Mouse (Mus musculus) kidney, postnatal 0 days (tissue): ENCODE measurements around the gene Tnnc1. TPM values are rescaled to one million over a fixed set of nuclear protein-coding genes. Genes with fewer than 3 reads are reported as not detected.
A peak's percentile ranks its signal among the peaks of the same experiment; 100 is the strongest.

Experiments used
- ATAC-seq: fragments of 200-750 bp; cut with Nextera tagmentation; replicated peaks from 2 replicates; pipeline ENCODE4 v1.8.0; 2017; ENCODE audit warnings: low read depth, moderate number of reproducible peaks, moderate TSS enrichment, moderate library complexity; ENCODE audit not compliant: low FRiP score
- DNase-seq: peaks from one replicate; pipeline ENCODE4 v3.0.0-alpha.2; 2016; ENCODE audit warnings: low spot score
- H3K27ac ChIP-seq: fragments of 300-500 bp; sonication (generic); 2 replicates; pipeline ENCODE4 v1.5.1; 2014; ENCODE audit warnings: mild to moderate bottlenecking
- H3K27me3 ChIP-seq: fragments of 300-500 bp; sonication (generic); 2 replicates; pipeline ENCODE4 v1.6.1; 2014; ENCODE audit warnings: low read length, mixed read lengths; ENCODE audit not compliant: insufficient read depth
- H3K36me3 ChIP-seq: fragments of 300-500 bp; sonication (generic); 2 replicates; pipeline ENCODE4 v1.6.1; 2014; ENCODE audit warnings: low read length, mixed read lengths; ENCODE audit not compliant: insufficient read depth
- H3K4me1 ChIP-seq: fragments of 300-500 bp; sonication (generic); replicated peaks from 2 replicates; pipeline ENCODE4 v1.6.1; 2014; ENCODE audit warnings: antibody characterized with exemption, low read length, mixed read lengths; ENCODE audit not compliant: insufficient read depth
- H3K4me2 ChIP-seq: fragments of 300-500 bp; sonication (generic); 2 replicates; pipeline ENCODE4 v1.6.1; 2014; ENCODE audit warnings: mild to moderate bottlenecking, low read length, moderate library complexity, mixed read lengths
- H3K4me3 ChIP-seq: fragments of 300-500 bp; sonication (generic); replicated peaks from 2 replicates; pipeline ENCODE4 v1.5.1; 2014; ENCODE audit warnings: low read depth, low read length
- H3K9ac ChIP-seq: fragments of 300-500 bp; sonication (generic); 2 replicates; pipeline ENCODE4 v1.6.1; 2014; ENCODE audit warnings: low read depth, low read length
- H3K9me3 ChIP-seq: fragments of 300-500 bp; sonication (generic); replicated peaks from 2 replicates; pipeline ENCODE4 v1.6.1; 2016; ENCODE audit warnings: low read length, inconsistent platforms, mixed read lengths
- CTCF ChIP-seq: IDR thresholded peaks from 2 replicates; pipeline ENCODE4 v1.5.1; 2016; ENCODE audit warnings: antibody characterized with exemption, low read depth, mild to moderate bottlenecking, moderate library complexity
- WGBS: fragments of 180-500 bp; shearing (Covaris S2); extraction: QIAGEN DNeasy Blood & Tissue Kit; methylation state at CpG from one replicate; pipeline ENCODE4 v1.1.7; 2014; 5-methylcytosine and 5-hydroxymethylcytosine counted together
- polyA plus RNA-seq: library from polyadenylated mRNA; unstranded; fragments of >200 nt; fragmentation: Nextera tagmentation; extraction: Ambion mirVana; gene quantifications from 2 replicates; pipeline ENCODE4 v1.2.1, GENCODE M21; 2015

Tnnc1 gene
- polyA plus RNA-seq, 1 experiment from 2014 or later: 0.95 TPM

DNA sequence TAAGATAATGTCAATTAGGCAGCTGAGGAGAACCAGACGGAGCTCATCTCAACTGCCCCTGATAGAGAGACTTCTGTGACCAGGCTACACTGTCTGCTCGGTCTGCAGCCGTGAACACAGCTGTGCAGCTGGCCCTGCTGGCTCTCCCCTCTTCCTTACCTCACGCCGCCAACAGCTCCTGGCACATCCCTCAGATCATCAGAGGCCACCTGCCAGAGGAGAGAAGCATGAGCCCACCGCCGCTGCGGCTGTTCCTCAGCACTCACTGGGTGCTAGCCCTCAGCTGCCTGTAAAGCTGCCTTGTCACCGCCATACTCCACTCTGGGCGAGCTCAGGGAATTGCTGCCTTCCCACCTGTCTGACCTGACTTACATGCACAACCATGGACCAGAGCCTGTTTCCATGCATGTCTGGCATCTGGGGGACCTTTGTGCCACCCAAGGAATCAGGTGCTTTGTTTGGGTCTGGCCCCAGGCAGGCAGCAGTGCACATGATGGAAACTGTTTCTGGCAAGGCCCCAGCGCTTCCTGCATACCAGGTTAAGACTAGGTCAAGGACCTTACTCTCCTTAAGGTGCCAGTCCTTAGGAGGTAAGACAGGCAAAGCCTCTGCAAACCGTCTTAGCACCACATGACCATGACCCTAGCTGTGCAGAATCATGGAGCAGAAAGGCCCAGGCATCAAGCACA lies 28.3 kb upstream of the Tnnc1 start:
- TF ChIP-seq CTCF: no peak
- Histone ChIP-seq H3K27me3 (no peaks in the 10 kb centered on the region), H3K9me3 (no peaks in the 10 kb centered on the region), H3K4me2 (no peak overlapping the region), H3K4me3 (no peak overlapping the region), H3K36me3 (peaks cover 87% of the 10 kb centered on the region), H3K4me1 (no peaks in the 10 kb centered on the region), H3K27ac (no peak overlapping the region), H3K9ac (no peak overlapping the region)
- ATAC-seq (no peak), DNase-seq (no peak)
- 92% methylated on average over 12 of the region's 12 CpGs for WGBS

DNA sequence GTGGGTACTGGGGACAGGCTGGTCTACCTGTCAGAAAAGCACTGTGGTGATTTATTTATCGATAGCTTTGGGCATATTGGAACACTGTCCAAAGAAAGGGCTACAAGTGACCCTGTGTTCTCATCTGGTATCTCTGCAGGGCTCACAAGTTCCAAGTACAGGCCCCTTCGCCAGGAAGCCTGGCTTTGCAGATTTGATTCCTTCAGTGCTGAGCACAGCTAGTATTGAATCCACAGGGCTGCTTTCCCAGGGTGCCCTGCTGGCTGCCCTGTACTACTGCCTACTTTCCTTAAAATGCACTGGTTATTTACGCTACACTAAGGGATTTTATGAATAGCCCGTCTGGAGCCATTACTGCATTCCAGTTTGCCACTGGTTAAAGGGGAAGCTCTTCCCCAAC lies 26.6 kb upstream of the Tnnc1 start:
- H3K4me3 ChIP-seq: no peak overlapping the region
- no peaks in the 10 kb centered on the region for H3K9me3 ChIP-seq
- H3K36me3 ChIP-seq: peaks cover 87% of the 10 kb centered on the region
- TF ChIP-seq CTCF: no peak
- no peak overlapping the region for H3K27ac ChIP-seq
- no peaks in the 10 kb centered on the region for H3K27me3 ChIP-seq
- 76% methylated on average over 4 of the region's 4 CpGs for WGBS
- ATAC-seq: no peak
- no peaks in the 10 kb centered on the region for H3K4me1 ChIP-seq
- no peak overlapping the region for H3K4me2 ChIP-seq
- no peak for DNase-seq
- H3K9ac ChIP-seq: no peak overlapping the region

DNA sequence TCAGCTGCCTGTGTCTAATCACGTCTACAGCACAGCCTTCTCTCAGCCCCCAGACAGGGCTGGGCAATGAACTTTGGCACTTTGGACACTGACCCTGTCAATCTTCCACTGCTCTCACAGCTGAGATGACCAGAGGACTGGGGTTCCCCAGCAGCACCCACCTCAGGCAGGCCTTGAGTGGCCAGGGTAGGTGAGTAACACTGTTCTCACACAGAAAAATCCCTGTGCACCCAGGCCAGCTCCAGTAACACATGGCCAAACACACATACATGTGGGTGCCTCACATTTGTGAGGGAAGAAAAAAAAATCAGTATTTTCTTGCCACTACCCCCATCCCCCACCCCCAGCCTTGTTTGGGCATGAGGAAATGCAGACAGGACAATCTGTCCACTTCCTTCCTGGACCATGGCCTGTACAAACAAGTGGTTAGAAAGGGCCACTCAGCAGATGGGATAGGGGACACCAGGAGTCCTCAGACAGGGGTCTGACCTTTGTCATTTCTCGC lies 25.3 kb upstream of the Tnnc1 start:
- peaks cover 87% of the 10 kb centered on the region for H3K36me3 ChIP-seq
- WGBS: 54% methylated on average over 2 of the region's 2 CpGs
- H3K4me3 ChIP-seq: no peak overlapping the region
- H3K9ac ChIP-seq: no peak overlapping the region
- peak overlapping the region; percentile 60; the same call in 1 of the 2 replicates for H3K27ac ChIP-seq
- no peaks in the 10 kb centered on the region for H3K9me3 ChIP-seq
- no peaks in the 10 kb centered on the region for H3K27me3 ChIP-seq
- no peak overlapping the region for H3K4me2 ChIP-seq
- H3K4me1 ChIP-seq: no peaks in the 10 kb centered on the region
- ATAC-seq: peak; percentile 70
- TF ChIP-seq CTCF: no peak
- no peak for DNase-seq

DNA sequence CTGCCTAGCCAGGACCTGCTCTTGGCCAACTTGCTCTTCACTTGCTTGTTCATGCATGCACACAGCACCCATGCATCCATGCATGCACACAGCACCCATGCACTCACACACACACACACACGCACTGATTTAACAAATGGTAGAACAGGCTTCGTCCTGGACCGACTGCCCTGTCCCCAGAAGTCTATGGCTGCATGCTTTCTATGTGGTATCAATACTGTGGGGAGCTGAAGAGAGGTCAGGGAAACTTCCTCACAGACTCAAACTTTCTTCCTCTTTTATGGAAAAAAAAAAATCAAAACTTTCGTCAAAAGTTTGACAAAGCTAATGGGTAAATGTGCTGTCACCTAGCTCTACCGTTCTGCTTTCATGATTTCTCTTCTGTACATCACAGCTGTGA lies 24.6 kb upstream of the Tnnc1 start:
- Histone ChIP-seq H3K4me3 (no peak overlapping the region), H3K27me3 (no peaks in the 10 kb centered on the region), H3K4me2 (no peak overlapping the region), H3K9me3 (no peaks in the 10 kb centered on the region), H3K9ac (no peak overlapping the region), H3K4me1 (no peaks in the 10 kb centered on the region), H3K27ac (peak overlapping the region; percentile 20; the same call in 1 of the 2 replicates), H3K36me3 (peaks cover 90% of the 10 kb centered on the region)
- DNase-seq (no peak), ATAC-seq (no peak)
- TF ChIP-seq CTCF: no peak
- WGBS: 83% methylated on average over 5 of the region's 5 CpGs

DNA sequence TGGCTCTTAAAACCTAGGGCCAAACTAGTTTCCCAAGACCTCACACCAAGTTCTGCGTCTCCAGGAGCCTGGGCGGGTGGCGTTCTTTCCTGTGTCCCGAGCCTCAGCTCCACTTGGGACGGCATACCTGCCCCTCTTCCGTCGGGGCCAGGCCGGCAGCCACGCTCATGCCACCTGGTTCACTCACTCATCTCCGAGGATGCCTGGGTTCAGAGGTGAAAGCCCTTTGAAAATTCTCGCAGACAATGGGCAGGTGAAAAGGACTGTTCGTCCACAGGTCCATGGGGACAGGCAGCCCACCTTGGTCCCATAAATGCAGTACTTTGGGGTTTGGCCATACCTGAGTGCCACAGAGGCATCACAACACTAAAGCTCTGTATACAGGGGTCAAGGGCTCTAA lies 23.9 kb upstream of the Tnnc1 start:
- Histone ChIP-seq H3K27ac (no peak overlapping the region), H3K4me2 (no peak overlapping the region), H3K9me3 (no peaks in the 10 kb centered on the region), H3K4me1 (no peaks in the 10 kb centered on the region), H3K27me3 (no peaks in the 10 kb centered on the region), H3K9ac (no peak overlapping the region), H3K36me3 (peaks cover 91% of the 10 kb centered on the region), H3K4me3 (no peak overlapping the region)
- ATAC-seq: no peak
- 90% methylated on average over 12 of the region's 12 CpGs for WGBS
- no peak for TF ChIP-seq CTCF
- DNase-seq: no peak

GRCm38 (mm10) chr14:31186656-31187055 lies 21.5 kb upstream of the Tnnc1 start:
- WGBS: 58% methylated on average over 4 of the region's 4 CpGs
- H3K4me2 ChIP-seq: no peak overlapping the region
- H3K9me3 ChIP-seq: no peaks in the 10 kb centered on the region

More at GRCm38 (mm10) chr14:31186656-31187055, 21.5 kb upstream of the Tnnc1 start:
- TF ChIP-seq CTCF: no peak
- DNase-seq: no peak
- no peak for ATAC-seq
- Histone ChIP-seq H3K4me3 (no peak overlapping the region), H3K27ac (no peak overlapping the region), H3K36me3 (peaks cover 91% of the 10 kb centered on the region), H3K27me3 (no peaks in the 10 kb centered on the region), H3K9ac (no peak overlapping the region), H3K4me1 (no peaks in the 10 kb centered on the region)
